ENCODE assay signal across 8 mouse cellular contexts in genomic region chr9:67572790-67573682, GRCm38 (mm10). TPM values are rescaled to one million over a fixed set of nuclear protein-coding genes. Genes with fewer than 3 reads are reported as not detected.
DNase-seq lines count a peak whose midpoint lies in the region; ATAC-seq lines count a peak whose summit lies in the region.

No protein-coding gene starts in this region.

- H3K36me3 ChIP-seq in forebrain, embryonic 13.5 days (ENCODE audit: poor library complexity, severe bottlenecking), result no peaks in the 10 kb centered on the region

- intact Hi-C loops in left cerebral cortex, postnatal 4 days (cut with DNase I), result no loop called here

- peaks cover 20% of the 10 kb centered on the region for H3K4me1 ChIP-seq in forebrain, embryonic 13.5 days

- no peaks in the 10 kb centered on the region for H3K9me3 ChIP-seq in forebrain, embryonic 13.5 days (replicated peaks)

- H3K4me2 ChIP-seq in forebrain, embryonic 13.5 days, result peak overlapping the region; percentile 17; the same call in 1 of the 2 replicates

- peak; percentile 38; the same call in 1 of the 2 replicates for ATAC-seq in forebrain, embryonic 13.5 days
- ATAC-seq in monocyte, adult 5-6 weeks (replicated peaks; ENCODE audit: insufficient number of reproducible peaks, low FRiP score, low TSS enrichment, poor library complexity, severe bottlenecking), result no peak

- H3K27me3 ChIP-seq in forebrain, embryonic 13.5 days, result no peaks in the 10 kb centered on the region

- no peak overlapping the region for H3K4me3 ChIP-seq in forebrain, embryonic 13.5 days

- 40% methylated on average over 10 of the region's 10 CpGs for WGBS in forebrain, embryonic 13.5 days

- no peak overlapping the region for H3K27ac ChIP-seq in forebrain, embryonic 13.5 days

- DNase-seq in embryo, embryonic 10 days (ENCODE audit: low spot score), result peak; percentile 17
- DNase-seq in embryo, embryonic 9.5 days (ENCODE audit: extremely low spot score), result no peak
- DNase-seq in NIH3T3 (ENCODE audit: low read depth), result peak; percentile 60
- peak; percentile 54 for DNase-seq in left cerebral cortex, postnatal 4 days
- DNase-seq in urinary bladder, adult 18-20 months (ENCODE audit: low spot score in 2 of 2), result no peak
- DNase-seq in lung, postnatal 4 days, result no peak

- H3K9ac ChIP-seq in forebrain, embryonic 13.5 days, result peak overlapping the region; percentile 27; the same call in 1 of the 2 replicates

RNA-seq across cellular contexts. Expression of gene Tln2, which starts 13.5 kb away (rescaled TPM):
- 18.5 and 20.0 TPM in 2 replicates for polyA plus RNA-seq in forebrain, embryonic 13.5 days (2015; fragmentation: Nextera tagmentation; extraction: Ambion mirVana)
- 10 to 100 TPM; 66.0 to 73.5 TPM for total RNA-seq in left cerebral cortex, postnatal 4 days (2021)
- total RNA-seq in monocyte, adult 5-6 weeks (2017), result 1.2 TPM in 1 of 3 replicates, not detected in the others

Comparison
In these comparisons a context has a peak if more than half of its experiments do, and no peak if none do; other contexts are left out.
1. DNase-seq: peak in embryo, embryonic 10 days (single experiment), NIH3T3 (single experiment) and left cerebral cortex, postnatal 4 days (single experiment); none in embryo, embryonic 9.5 days (single experiment), urinary bladder, adult 18-20 months (0 of 2) and lung, postnatal 4 days (0 of 2).
2. RNA of gene Tln2, which starts 13.5 kb away (total RNA-seq): 66.0 to 73.5 TPM in left cerebral cortex, postnatal 4 days; 1.2 TPM in monocyte, adult 5-6 weeks; every median in the first group is over 10 times any median in the second.